Mouse (Mus musculus): ENCODE measurements at regions not wholly inside any gene's neighbourhood (a gene's known extent, or its start where the extent isn't known, plus 50 kb on each side); places are given as distances from the start of the nearest gene placed in this dataset.
A peak's percentile ranks its signal among the peaks of the same experiment; 100 is the strongest.
"Not testable (repeated sequence)": the region's sequence is repeated elsewhere in the genome, so short reads cannot be mapped to it uniquely, and the experiment has no call there.

GRCm38 (mm10) chr3:133661303-133661702, 116.4 kb upstream of the Tet2 start:
- no peak for ATAC-seq (replicated peaks; ENCODE audit: poor library complexity, severe bottlenecking)

- ATAC-seq (replicated peaks; ENCODE audit: poor library complexity, severe bottlenecking) = no peak
Measured at GRCm38 (mm10) chr3:133664914-133665313, 120.0 kb upstream of the Tet2 start.

GRCm38 (mm10) chr3:133665425-133666317, 120.7 kb upstream of the Tet2 start:
- ATAC-seq (replicated peaks; ENCODE audit: poor library complexity, severe bottlenecking) = no peak

- no peak for ATAC-seq (replicated peaks; ENCODE audit: poor library complexity, severe bottlenecking)
Measured at GRCm38 (mm10) chr3:133672742-133673447, 128.0 kb upstream of the Tet2 start.

GRCm38 (mm10) chr3:133677892-133678291, 133.0 kb upstream of the Tet2 start:
- peak; percentile 59 for ATAC-seq (replicated peaks; ENCODE audit: poor library complexity, severe bottlenecking)

- no peak for ATAC-seq (replicated peaks; ENCODE audit: poor library complexity, severe bottlenecking)
Measured at GRCm38 (mm10) chr3:133679891-133680290, 135.0 kb upstream of the Tet2 start.

- peak; percentile 34; the same call in 1 of the 2 replicates for ATAC-seq (replicated peaks; ENCODE audit: poor library complexity, severe bottlenecking)
Measured at GRCm38 (mm10) chr3:133680343-133680742, 135.4 kb upstream of the Tet2 start.

- no peak for ATAC-seq (replicated peaks; ENCODE audit: poor library complexity, severe bottlenecking)
Measured at GRCm38 (mm10) chr3:133680805-133681204, 135.9 kb upstream of the Tet2 start.

GRCm38 (mm10) chr3:133684196-133684743, 139.3 kb upstream of the Tet2 start:
- ATAC-seq (replicated peaks; ENCODE audit: poor library complexity, severe bottlenecking) = no peak

- ATAC-seq (replicated peaks; ENCODE audit: poor library complexity, severe bottlenecking) = no peak
Measured at GRCm38 (mm10) chr3:133684747-133685146, 139.8 kb upstream of the Tet2 start.

GRCm38 (mm10) chr3:133685393-133685792, 140.5 kb upstream of the Tet2 start:
- no peak for ATAC-seq (replicated peaks; ENCODE audit: poor library complexity, severe bottlenecking)

GRCm38 (mm10) chr3:133694057-133694456, 149.1 kb upstream of the Tet2 start:
- ATAC-seq (replicated peaks; ENCODE audit: poor library complexity, severe bottlenecking) = no peak

- ATAC-seq (replicated peaks; ENCODE audit: poor library complexity, severe bottlenecking) = no peak
Measured at GRCm38 (mm10) chr3:133696122-133696521, 151.2 kb upstream of the Tet2 start.

- ATAC-seq (replicated peaks; ENCODE audit: poor library complexity, severe bottlenecking) = not testable (repeated sequence)
Measured at GRCm38 (mm10) chr3:133704849-133705248, 159.9 kb upstream of the Tet2 start.

GRCm38 (mm10) chr3:133711518-133711917, 166.6 kb upstream of the Tet2 start:
- peak; percentile 92 for ATAC-seq (replicated peaks; ENCODE audit: poor library complexity, severe bottlenecking)

- ATAC-seq (replicated peaks; ENCODE audit: poor library complexity, severe bottlenecking) = no peak
Measured at GRCm38 (mm10) chr3:133722550-133723290, 177.8 kb upstream of the Tet2 start.

- no peak for ATAC-seq (replicated peaks; ENCODE audit: poor library complexity, severe bottlenecking)
Measured at GRCm38 (mm10) chr3:133726831-133727230, 181.9 kb upstream of the Tet2 start.

GRCm38 (mm10) chr3:133735603-133736002, 190.7 kb upstream of the Tet2 start:
- ATAC-seq (replicated peaks; ENCODE audit: poor library complexity, severe bottlenecking) = peak; percentile 30; the same call in 1 of the 2 replicates

- ATAC-seq (replicated peaks; ENCODE audit: poor library complexity, severe bottlenecking) = no peak
Measured at GRCm38 (mm10) chr3:133738936-133739335, 194.0 kb upstream of the Tet2 start.

GRCm38 (mm10) chr3:133744552-133745118, 199.7 kb upstream of the Tet2 start:
- no peak for ATAC-seq (replicated peaks; ENCODE audit: poor library complexity, severe bottlenecking)
